Mouse (Mus musculus): ENCODE measurements around the gene Olfr701. TPM values are rescaled to one million over a fixed set of nuclear protein-coding genes. Genes with fewer than 3 reads are reported as not detected.

Olfr701 gene
- not detected for total RNA-seq (2021)

DNA sequence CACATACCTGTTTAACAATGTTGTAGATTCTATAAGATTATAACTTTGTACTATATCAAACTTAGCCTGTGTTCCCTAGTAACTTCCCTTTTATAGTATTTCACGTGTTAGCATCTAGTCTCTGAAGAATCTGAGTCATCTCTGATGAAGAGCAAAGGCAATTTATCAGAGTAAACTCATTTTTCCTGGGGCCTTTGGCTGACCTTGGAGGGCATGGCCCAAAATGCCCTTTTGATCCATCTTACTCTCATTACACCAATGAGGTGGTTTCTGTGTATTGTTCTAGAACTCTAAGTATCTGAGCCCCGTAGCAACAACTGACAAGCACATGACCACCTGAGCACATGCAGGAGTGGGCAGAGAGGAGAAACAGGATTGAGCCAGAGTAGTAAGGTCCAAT is at the start of gene Olfr701:
Olfr701 (plus strand) TSS at position 301 of the 400 bp plus-strand sequence.
- intact Hi-C loops (cut with DNase I) = no loop called here
- no peak for DNase-seq

GRCm38 (mm10) chr7:106788330-106788729 is 25.6 kb upstream of the Olfr701 start:
- no peak for DNase-seq

DNA sequence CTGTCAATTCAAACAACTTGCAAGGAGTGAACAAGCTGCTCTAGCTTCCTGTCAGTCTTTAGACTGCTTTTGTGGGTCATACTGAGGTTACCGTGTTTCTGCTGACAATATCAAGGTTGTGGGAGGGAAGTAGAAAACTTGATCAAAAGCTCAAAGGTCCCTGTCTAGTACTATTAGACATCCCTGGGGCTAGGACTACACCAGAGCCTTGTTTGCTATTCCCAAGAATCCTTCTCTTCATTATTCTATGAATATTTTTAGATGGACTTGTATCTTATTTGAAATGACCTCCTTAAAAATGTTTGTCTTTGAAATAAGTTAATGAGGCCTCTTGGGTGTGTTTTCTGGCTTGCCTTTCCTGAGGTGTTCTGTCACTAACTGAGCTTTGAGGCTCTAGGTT is 20.8 kb upstream of the Olfr701 start, which contains the start of gene Olfr699:
Olfr699 (minus strand) TSS at position 101 of the 400 bp plus-strand sequence.
- DNase-seq = no peak
- intact Hi-C loops (cut with DNase I) = no loop called here

More at GRCm38 (mm10) chr7:106788330-106788729, 25.6 kb upstream of the Olfr701 start:
- intact Hi-C loops (cut with DNase I) = no loop called here

GRCm38 (mm10) chr7:106808734-106809133 is 5.2 kb upstream of the Olfr701 start, which contains the start of gene Olfr700:
Gene Olfr700 (minus strand): TSS chr7:106808834.
- intact Hi-C loops (cut with DNase I) = no loop called here
- DNase-seq = no peak

DNA sequence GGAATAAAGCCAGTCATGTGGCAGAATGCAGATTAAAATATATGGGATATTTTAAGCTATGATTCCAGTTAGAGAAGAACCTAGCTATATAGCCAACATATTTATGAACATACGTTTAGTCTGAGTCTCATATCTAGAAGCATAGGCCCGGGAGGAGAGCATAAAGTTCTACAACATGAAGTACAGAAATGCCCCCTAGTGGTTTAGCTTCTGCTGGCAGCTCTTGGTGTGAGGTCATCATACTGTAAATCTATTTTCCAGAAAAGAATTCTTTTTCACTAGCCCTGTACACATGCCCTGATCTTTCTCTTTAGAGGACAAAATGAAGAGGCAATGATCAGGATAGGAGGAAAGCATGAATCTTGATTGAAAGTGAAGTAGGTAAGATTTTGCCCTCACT is 1.8 kb downstream of the Olfr701 start:
- intact Hi-C loops (cut with DNase I) = no loop called here
- DNase-seq = no peak

DNA sequence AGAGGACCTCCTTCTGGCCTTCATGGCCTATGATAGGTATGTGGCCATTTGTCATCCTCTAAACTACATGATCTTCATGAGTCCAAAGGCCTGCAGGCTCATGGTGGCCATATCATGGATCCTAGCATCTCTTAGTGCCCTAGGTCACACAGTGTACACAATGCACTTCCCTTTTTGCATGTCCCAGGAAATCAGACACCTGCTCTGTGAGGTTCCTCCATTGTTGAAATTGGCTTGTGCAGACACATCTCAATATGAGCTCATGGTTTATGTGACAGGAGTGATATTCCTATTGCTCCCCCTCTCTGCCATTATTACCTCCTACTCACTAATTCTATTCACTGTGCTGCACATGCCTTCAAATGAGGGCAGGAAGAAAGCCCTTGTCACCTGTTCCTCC is 4.5 kb downstream of the Olfr701 start:
- DNase-seq = no peak
- intact Hi-C loops (cut with DNase I) = no loop called here

- no peak for DNase-seq
- intact Hi-C loops (cut with DNase I) = no loop called here
These were observed 19.9 kb downstream of the Olfr701 start, which contains the start of gene Olfr702 for GRCm38 (mm10) chr7:106833793-106834192. Gene Olfr702 (minus strand): TSS chr7:106833893.

- DNase-seq = no peak
- intact Hi-C loops (cut with DNase I) = no loop called here
These were observed 29.1 kb downstream of the Olfr701 start, which contains the start of gene Olfr703 for GRCm38 (mm10) chr7:106843060-106843459. Gene Olfr703 (plus strand): TSS chr7:106843360.

DNA sequence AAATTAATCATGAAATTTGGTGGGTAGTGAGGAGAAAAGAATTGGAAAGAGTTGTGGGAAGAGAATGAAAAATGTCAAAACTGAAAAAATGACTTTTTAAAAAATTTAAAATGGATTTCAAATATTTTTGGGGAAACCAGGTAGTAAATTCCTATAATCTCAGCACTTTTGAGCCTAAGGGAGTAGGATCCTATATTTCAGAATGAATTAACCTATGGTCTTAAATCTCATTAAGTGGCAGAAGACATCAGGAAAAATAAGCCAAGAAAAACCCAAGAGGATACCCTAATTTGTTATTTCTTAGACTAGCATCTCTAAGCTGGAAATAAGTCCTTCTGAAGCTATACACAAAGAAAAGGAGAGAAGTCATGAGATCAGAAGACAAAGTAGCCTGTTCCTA is 49.0 kb downstream of the Olfr701 start, which contains the start of gene Olfr704:
Olfr704 (plus strand) TSS at position 301 of the 400 bp plus-strand sequence.
- no peak for DNase-seq
- intact Hi-C loops (cut with DNase I) = no loop called here

Other genes with a start within 250 kb of the Olfr701 start
- gene Olfr693, start 133.5 kb upstream of the Olfr701 start, total RNA-seq (2021) = not detected
- not detected for gene Olfr694, start 122.3 kb upstream of the Olfr701 start, total RNA-seq (2021)
- gene Olfr695, start 97.7 kb upstream of the Olfr701 start, total RNA-seq (2021) = not detected
- not detected for gene Olfr697, start 71.7 kb upstream of the Olfr701 start, total RNA-seq (2021)
- not detected for gene Olfr698, start 58.7 kb upstream of the Olfr701 start, total RNA-seq (2021)
- gene Olfr699, start 20.9 kb upstream of the Olfr701 start, total RNA-seq (2021) = not detected
- not detected for gene Olfr700, start 5.3 kb upstream of the Olfr701 start, total RNA-seq (2021)
- not detected for gene Olfr702, start 19.8 kb downstream of the Olfr701 start, total RNA-seq (2021)
- not detected for gene Olfr703, start 29.2 kb downstream of the Olfr701 start, total RNA-seq (2021)
- not detected for gene Olfr704, start 49.1 kb downstream of the Olfr701 start, total RNA-seq (2021)
- gene Olfr705, start 62.8 kb downstream of the Olfr701 start, total RNA-seq (2021) = not detected
- not detected for gene Olfr706, start 74.0 kb downstream of the Olfr701 start, total RNA-seq (2021)
- gene Olfr707, start 87.1 kb downstream of the Olfr701 start, total RNA-seq (2021) = not detected
- gene Olfr1532-ps1, start 93.9 kb downstream of the Olfr701 start, total RNA-seq (2021) = not detected
- not detected for gene Olfr709-ps1, start 118.1 kb downstream of the Olfr701 start, total RNA-seq (2021)
- gene Olfr710, start 134.2 kb downstream of the Olfr701 start, total RNA-seq (2021) = not detected
- gene Olfr6, start 149.8 kb downstream of the Olfr701 start, total RNA-seq (2021) = not detected
- gene Olfr711, start 161.3 kb downstream of the Olfr701 start, total RNA-seq (2021) = not detected
- not detected for gene Olfr2, start 191.9 kb downstream of the Olfr701 start, total RNA-seq (2021)
- not detected for gene Olfr713, start 217.0 kb downstream of the Olfr701 start, total RNA-seq (2021)

Data from left cerebral cortex, postnatal 4 days (tissue).